Mouse (Mus musculus) embryonic facial prominence, embryonic 11.5 days (tissue): ENCODE results near the gene Tigd2. TPM values are rescaled to one million over a fixed set of nuclear protein-coding genes. Genes with fewer than 3 reads are reported as not detected.

ENCODE experiments used
- ATAC-seq: fragments of 200-750 bp; cut with Nextera tagmentation; replicated peaks from 2 replicates; pipeline ENCODE4 v1.8.0; 2017; ENCODE audit warnings: low read depth; ENCODE audit not compliant: insufficient number of reproducible peaks, low FRiP score, low TSS enrichment
- DNase-seq: peaks from one replicate; pipeline ENCODE4 v3.0.0-alpha.2; 2015; ENCODE audit warnings: low spot score
- H3K27ac ChIP-seq: fragments of 300-500 bp; sonication (generic); replicated peaks from 2 replicates; pipeline ENCODE4 v1.5.1; 2014; ENCODE audit warnings: mild to moderate bottlenecking, low read depth, low read length, control low read depth
- H3K27me3 ChIP-seq: fragments of 300-500 bp; sonication (generic); 2 replicates; pipeline ENCODE4 v1.6.1; 2014; ENCODE audit warnings: mild to moderate bottlenecking, low read length, moderate library complexity, mixed read lengths; ENCODE audit not compliant: control insufficient read depth, insufficient read depth
- H3K36me3 ChIP-seq: fragments of 300-500 bp; sonication (generic); replicated peaks from 2 replicates; pipeline ENCODE4 v1.6.1; 2014; ENCODE audit warnings: low read depth, mild to moderate bottlenecking, low read length, moderate library complexity, mixed read lengths; ENCODE audit not compliant: control insufficient read depth, insufficient read depth
- H3K4me1 ChIP-seq: fragments of 300-500 bp; sonication (generic); 2 replicates; pipeline ENCODE4 v1.6.1; 2014; ENCODE audit warnings: low read length, mixed read lengths; ENCODE audit not compliant: control insufficient read depth, insufficient read depth
- H3K4me2 ChIP-seq: fragments of 300-500 bp; sonication (generic); 2 replicates; pipeline ENCODE4 v1.6.1; 2014; ENCODE audit warnings: low read depth, mild to moderate bottlenecking, control low read depth, low read length, moderate library complexity
- H3K4me3 ChIP-seq: fragments of 300-500 bp; sonication (generic); 2 replicates; pipeline ENCODE4 v1.5.1; 2014; ENCODE audit warnings: low read depth, low read length, control low read depth
- H3K9ac ChIP-seq: fragments of 300-500 bp; sonication (generic); replicated peaks from 2 replicates; pipeline ENCODE4 v1.6.1; 2014; ENCODE audit warnings: mild to moderate bottlenecking, control low read depth, low read length
- H3K9me3 ChIP-seq: fragments of 300-500 bp; sonication (generic); replicated peaks from 2 replicates; pipeline ENCODE4 v1.6.1; 2016; ENCODE audit warnings: mild to moderate bottlenecking, low read length, inconsistent platforms, mixed read lengths; ENCODE audit not compliant: control insufficient read depth
- WGBS: fragments of 180-500 bp; shearing (Covaris S2); extraction: QIAGEN DNeasy Blood & Tissue Kit; methylation state at CpG from one replicate; pipeline ENCODE4 v1.1.7; 2014; 5-methylcytosine and 5-hydroxymethylcytosine counted together
- polyA plus RNA-seq: library from polyadenylated mRNA; unstranded; fragments of >200 nt; fragmentation: Nextera tagmentation; extraction: Ambion mirVana; gene quantifications from 2 replicates; pipeline ENCODE4 v1.2.1, GENCODE M21; 2014

The Tigd2 gene
- polyA plus RNA-seq, 1 experiment from 2014 or later: 15.7 TPM

DNA sequence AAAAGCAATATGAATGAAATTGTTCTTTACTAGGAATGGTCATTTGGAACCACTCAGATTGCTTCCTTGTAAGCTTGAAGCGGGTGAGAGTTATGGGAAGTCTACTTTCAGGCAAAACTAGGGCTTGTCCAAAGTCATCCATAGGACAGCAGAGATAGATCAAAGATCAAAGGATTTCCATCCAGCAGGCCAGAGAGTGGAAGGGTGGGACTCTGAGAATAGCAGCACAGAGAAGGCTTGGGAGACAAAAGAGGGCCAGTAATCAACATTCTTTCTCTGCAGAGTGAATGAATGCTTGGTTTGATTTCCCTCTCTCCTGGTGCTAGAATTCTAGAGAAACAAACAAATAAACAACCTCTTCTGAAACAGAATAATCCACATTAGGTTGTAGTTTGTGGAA, 1.1 kb upstream of the Tigd2 start:
- Histone ChIP-seq H3K9me3 (no peaks in the 10 kb centered on the region), H3K9ac (no peak overlapping the region), H3K4me2 (no peak overlapping the region), H3K4me3 (no peak overlapping the region), H3K27me3 (no peaks in the 10 kb centered on the region), H3K27ac (no peak overlapping the region), H3K36me3 (no peaks in the 10 kb centered on the region), H3K4me1 (no peaks in the 10 kb centered on the region)
- DNase-seq: no peak
- 92% methylated on average over 1 of the region's 1 CpGs for WGBS
- no peak for ATAC-seq

DNA sequence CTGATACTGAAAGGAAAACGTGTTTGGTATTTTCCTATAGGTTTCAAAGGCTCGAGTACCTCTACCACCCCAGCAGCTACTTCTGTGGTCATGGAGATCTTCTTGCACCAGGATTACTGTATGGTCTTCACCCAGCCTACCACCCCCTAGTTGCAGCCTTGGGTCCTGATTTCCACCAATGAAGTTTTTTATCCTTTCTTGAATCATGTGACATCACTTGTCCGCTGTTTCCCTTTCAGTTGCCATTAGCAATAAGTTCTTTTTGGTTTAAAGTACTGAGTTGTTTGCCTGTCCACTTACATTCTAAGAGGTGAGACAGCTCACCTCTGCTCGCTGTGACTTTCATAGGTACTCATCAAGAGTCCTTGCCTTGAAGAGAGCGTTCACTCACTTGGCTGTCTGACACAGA, 633 bp downstream of the Tigd2 start:
- ATAC-seq (no peak; the same call in none of the 2 replicates), DNase-seq (no peak)
- no peaks in the 10 kb centered on the region for H3K27me3 ChIP-seq
- peak overlapping the region; percentile 90 for H3K9ac ChIP-seq
- 50% methylated on average over 5 of the region's 5 CpGs for WGBS
- peak overlapping the region; percentile 62 for H3K4me2 ChIP-seq
- H3K36me3 ChIP-seq: no peaks in the 10 kb centered on the region
- no peaks in the 10 kb centered on the region for H3K4me1 ChIP-seq
- H3K4me3 ChIP-seq: peak overlapping the region; percentile 77
- no peak overlapping the region for H3K27ac ChIP-seq
- no peaks in the 10 kb centered on the region for H3K9me3 ChIP-seq

DNA sequence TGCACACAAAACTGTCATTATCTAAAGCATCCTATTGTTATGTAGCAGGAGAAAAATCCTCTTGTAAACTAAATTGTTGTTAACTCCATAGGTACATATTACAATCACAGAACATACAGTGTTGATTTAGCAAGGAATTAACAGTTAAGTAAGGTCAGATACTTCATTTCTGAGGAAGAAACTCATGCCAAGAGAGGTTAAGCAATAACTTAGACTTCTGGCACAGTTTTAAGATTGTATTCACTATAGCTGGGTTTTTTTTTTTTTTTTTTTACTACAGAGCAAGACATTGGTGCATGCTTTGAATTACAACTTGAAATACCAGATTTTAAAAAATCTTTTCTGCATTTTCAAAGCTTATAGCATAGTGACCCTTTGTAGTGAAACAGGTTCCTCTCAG, 24.5 kb downstream of the Tigd2 start:
- ATAC-seq (no peak), DNase-seq (no peak)
- H3K9ac ChIP-seq: no peak overlapping the region
- H3K4me3 ChIP-seq: no peak overlapping the region
- H3K27ac ChIP-seq: no peak overlapping the region
- H3K9me3 ChIP-seq: no peaks in the 10 kb centered on the region
- no peak overlapping the region for H3K4me2 ChIP-seq
- no peaks in the 10 kb centered on the region for H3K4me1 ChIP-seq
- no peaks in the 10 kb centered on the region for H3K27me3 ChIP-seq
- no peaks in the 10 kb centered on the region for H3K36me3 ChIP-seq

DNA sequence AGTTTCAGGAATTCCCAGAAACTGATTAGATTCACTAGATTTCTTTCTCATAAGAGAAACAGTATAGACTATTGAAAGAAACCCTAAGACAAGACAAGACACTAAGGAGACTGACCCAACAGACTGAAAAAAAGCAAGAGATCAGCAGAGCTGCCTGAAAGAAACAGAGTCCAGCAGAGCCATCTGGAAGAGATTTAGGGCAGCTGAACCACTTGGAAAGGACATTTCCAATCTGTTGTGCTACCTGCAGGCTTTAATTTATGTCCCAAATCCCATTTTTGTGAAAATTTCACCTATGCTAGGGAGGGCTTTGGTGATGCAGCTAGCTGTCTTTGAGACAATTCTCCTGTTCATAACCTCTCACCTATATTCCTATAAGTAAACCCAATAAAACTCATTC, 25.0 kb downstream of the Tigd2 start:
- H3K9ac ChIP-seq: no peak overlapping the region
- no peaks in the 10 kb centered on the region for H3K27me3 ChIP-seq
- H3K4me1 ChIP-seq: no peaks in the 10 kb centered on the region
- H3K4me2 ChIP-seq: no peak overlapping the region
- H3K9me3 ChIP-seq: no peaks in the 10 kb centered on the region
- no peak for DNase-seq
- no peak overlapping the region for H3K4me3 ChIP-seq
- no peak for ATAC-seq
- H3K36me3 ChIP-seq: no peaks in the 10 kb centered on the region
- H3K27ac ChIP-seq: no peak overlapping the region

DNA sequence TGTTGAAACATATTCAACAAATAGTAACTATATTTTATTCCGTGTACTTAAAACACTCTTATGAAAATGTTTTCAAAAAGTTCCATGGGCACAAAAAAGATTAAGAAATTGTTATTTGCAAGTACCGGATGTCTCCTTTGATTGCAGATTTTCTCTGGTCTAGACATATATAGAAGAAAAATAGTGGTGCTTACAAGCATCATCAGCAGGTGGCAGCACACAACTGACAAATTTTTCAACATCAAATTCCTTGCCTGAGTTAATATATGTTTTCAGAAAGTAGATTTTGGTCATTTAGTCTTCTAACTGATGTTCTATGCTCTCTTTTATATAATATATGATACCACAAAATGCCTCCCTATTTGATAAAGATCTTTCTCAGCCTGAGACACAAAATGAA, 41.0 kb downstream of the Tigd2 start:
- Histone ChIP-seq H3K4me1 (no peaks in the 10 kb centered on the region), H3K9me3 (no peaks in the 10 kb centered on the region), H3K4me2 (no peak overlapping the region), H3K4me3 (no peak overlapping the region), H3K36me3 (no peaks in the 10 kb centered on the region), H3K27ac (no peak overlapping the region), H3K27me3 (no peaks in the 10 kb centered on the region), H3K9ac (no peak overlapping the region)
- ATAC-seq (no peak), DNase-seq (peak; percentile 54)
- WGBS: 27% methylated on average over 2 of the region's 2 CpGs

DNA sequence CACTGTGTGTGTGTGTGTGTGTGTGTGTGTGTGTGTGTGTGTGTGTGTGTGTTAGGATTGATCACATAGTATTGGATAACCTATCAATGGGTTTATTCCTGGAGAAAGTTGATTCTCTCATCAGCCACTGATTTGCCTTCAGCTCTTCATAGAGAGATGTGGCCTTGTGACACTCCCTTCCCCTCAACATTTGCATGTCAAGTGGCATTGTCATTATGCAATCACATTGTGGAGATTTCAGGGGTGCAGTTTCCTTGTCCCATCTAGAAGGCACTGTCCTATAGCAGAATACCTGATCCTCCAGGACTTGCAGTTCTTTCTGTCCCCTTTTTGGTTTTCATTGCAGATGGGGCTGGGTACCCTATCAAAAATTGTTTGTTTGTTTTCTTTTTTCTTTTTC, 41.9 kb downstream of the Tigd2 start:
- H3K4me1 ChIP-seq: no peaks in the 10 kb centered on the region
- H3K4me2 ChIP-seq: no peak overlapping the region
- no peak for DNase-seq
- H3K9ac ChIP-seq: no peak overlapping the region
- no peak for ATAC-seq
- no peaks in the 10 kb centered on the region for H3K9me3 ChIP-seq
- no peak overlapping the region for H3K4me3 ChIP-seq
- no peaks in the 10 kb centered on the region for H3K27me3 ChIP-seq
- no peaks in the 10 kb centered on the region for H3K36me3 ChIP-seq
- H3K27ac ChIP-seq: no peak overlapping the region

DNA sequence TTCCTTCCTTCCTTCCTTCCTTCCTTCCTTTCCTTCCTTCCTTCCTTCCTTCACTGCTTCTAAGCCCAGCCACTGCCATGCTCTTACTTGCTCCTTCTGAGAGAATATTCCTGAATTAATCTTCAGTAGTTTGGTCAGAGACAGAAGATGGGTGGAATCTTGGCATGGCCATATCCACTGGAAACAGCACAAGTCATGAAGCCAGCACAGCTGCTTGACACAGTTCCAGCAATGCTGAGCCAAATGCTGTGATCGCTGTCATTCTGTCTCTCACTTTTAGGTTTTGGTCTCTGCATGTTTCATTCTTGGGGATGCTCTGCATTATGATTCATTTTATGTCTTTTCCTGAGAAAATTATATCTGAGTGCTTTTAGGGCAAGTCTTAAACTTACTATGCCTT, 47.2 kb downstream of the Tigd2 start:
- no peak overlapping the region for H3K4me3 ChIP-seq
- DNase-seq: no peak
- ATAC-seq: no peak
- no peak overlapping the region for H3K27ac ChIP-seq
- no peaks in the 10 kb centered on the region for H3K27me3 ChIP-seq
- H3K36me3 ChIP-seq: no peaks in the 10 kb centered on the region
- no peaks in the 10 kb centered on the region for H3K9me3 ChIP-seq
- no peak overlapping the region for H3K9ac ChIP-seq
- 85% methylated on average over 1 of the region's 1 CpGs for WGBS
- H3K4me1 ChIP-seq: no peaks in the 10 kb centered on the region
- H3K4me2 ChIP-seq: no peak overlapping the region
